ENCODE assay signal across 31 mouse cellular contexts in the genomic region with DNA sequence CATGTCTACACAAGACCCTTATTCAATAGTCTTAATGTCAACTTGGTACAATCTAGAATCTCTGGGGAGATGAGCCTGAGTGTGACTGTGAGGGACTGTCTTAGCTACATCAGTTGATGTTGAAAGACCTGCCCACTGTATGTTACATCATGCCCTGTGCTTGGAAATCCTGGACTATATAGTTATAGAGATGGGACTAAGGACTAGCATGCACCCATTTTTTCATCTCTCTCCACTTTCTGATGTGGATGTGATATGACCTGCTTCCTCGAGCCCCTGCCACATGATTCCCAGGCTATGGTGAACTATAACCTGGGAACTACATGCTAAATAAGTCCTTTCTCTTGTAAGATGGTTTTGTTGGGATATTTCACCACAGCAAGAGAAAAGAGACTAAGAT.
"Had no signal": no experiment of that assay in that cellular context is flagged by ENCODE, and none has a peak within 500 bp of the region (broad histone marks: within the 10 kb centered on the region; RNA-seq: fewer than 3 reads in every experiment).

No protein-coding gene starts in this region.

- H3K27ac ChIP-seq: left cerebral cortex, adult 2 months; limb, embryonic 10.5 days; limb, embryonic 12.5 days; limb, embryonic 13.5 days; limb, embryonic 15.5 days; liver, embryonic 12.5 days; liver, embryonic 13.5 days; liver, embryonic 14.5 days; liver, embryonic 15.5 days; lung, embryonic 15.5 days; macrophage; midbrain, embryonic 12.5 days; midbrain, embryonic 13.5 days; midbrain, embryonic 15.5 days; neural tube, embryonic 12.5 days had no signal

- DNase-seq: left cerebral cortex, postnatal 4 days; liver; liver, embryonic 13.5 days; liver, postnatal 0 days; lung, adult 18-20 months; lung, adult 2 months; lung, embryonic 14.5 days; lung, postnatal 10 days; lung, postnatal 14 days; lung, postnatal 36 days; lung, postnatal 4 days; midbrain, embryonic 14.5 days had no signal

- ATAC-seq: liver, embryonic 12.5 days; liver, postnatal 0 days; lung, postnatal 0 days; midbrain, embryonic 13.5 days; midbrain, embryonic 15.5 days; midbrain, embryonic 16.5 days had no signal

- H3K4me2 ChIP-seq: limb, embryonic 12.5 days; limb, embryonic 13.5 days; limb, embryonic 15.5 days; liver, embryonic 11.5 days; liver, embryonic 12.5 days; liver, embryonic 13.5 days; liver, embryonic 15.5 days; lung, embryonic 14.5 days; lung, embryonic 15.5 days; midbrain, embryonic 12.5 days; midbrain, embryonic 13.5 days; midbrain, embryonic 15.5 days; neural tube, embryonic 12.5 days had no signal

- H3K4me1 ChIP-seq: limb, embryonic 10.5 days; limb, embryonic 12.5 days; limb, embryonic 13.5 days; limb, embryonic 15.5 days; liver, embryonic 12.5 days; liver, embryonic 13.5 days; liver, embryonic 15.5 days; lung, embryonic 15.5 days; midbrain, embryonic 12.5 days; midbrain, embryonic 13.5 days; midbrain, embryonic 15.5 days; neural tube, embryonic 12.5 days had no signal

- H3K9ac ChIP-seq: limb, embryonic 12.5 days; limb, embryonic 13.5 days; limb, embryonic 15.5 days; liver, embryonic 12.5 days; liver, embryonic 13.5 days; liver, embryonic 14.5 days; liver, embryonic 15.5 days; liver, postnatal 0 days; lung, embryonic 14.5 days; lung, embryonic 15.5 days; midbrain, embryonic 12.5 days; midbrain, embryonic 13.5 days; midbrain, embryonic 15.5 days; neural tube, embryonic 12.5 days had no signal

- H3K4me3 ChIP-seq: left cerebral cortex, adult 2 months; limb, embryonic 10.5 days; limb, embryonic 12.5 days; limb, embryonic 13.5 days; limb, embryonic 15.5 days; liver, embryonic 12.5 days; liver, embryonic 13.5 days; liver, embryonic 15.5 days; lung, embryonic 15.5 days; megakaryocyte, embryonic 14.5 days; midbrain, embryonic 12.5 days; midbrain, embryonic 13.5 days; midbrain, embryonic 15.5 days; myocyte; neural tube, embryonic 12.5 days had no signal

- H3K27me3 ChIP-seq: limb, embryonic 12.5 days; limb, embryonic 13.5 days; limb, embryonic 15.5 days; liver, embryonic 12.5 days; liver, embryonic 13.5 days; liver, embryonic 15.5 days; lung, embryonic 15.5 days; megakaryocyte, embryonic 14.5 days; midbrain, embryonic 12.5 days; midbrain, embryonic 13.5 days; midbrain, embryonic 15.5 days; neural tube, embryonic 12.5 days had no signal

- H3K9me3 ChIP-seq: limb, embryonic 10.5 days; limb, embryonic 12.5 days; limb, embryonic 13.5 days; limb, embryonic 15.5 days; liver, embryonic 12.5 days; liver, embryonic 13.5 days; liver, embryonic 15.5 days; lung, embryonic 15.5 days; megakaryocyte, embryonic 14.5 days; midbrain, embryonic 12.5 days; midbrain, embryonic 13.5 days; midbrain, embryonic 15.5 days; neural tube, embryonic 12.5 days had no signal
